Mouse (Mus musculus): ENCODE data around the gene Ttc22.

DNA sequence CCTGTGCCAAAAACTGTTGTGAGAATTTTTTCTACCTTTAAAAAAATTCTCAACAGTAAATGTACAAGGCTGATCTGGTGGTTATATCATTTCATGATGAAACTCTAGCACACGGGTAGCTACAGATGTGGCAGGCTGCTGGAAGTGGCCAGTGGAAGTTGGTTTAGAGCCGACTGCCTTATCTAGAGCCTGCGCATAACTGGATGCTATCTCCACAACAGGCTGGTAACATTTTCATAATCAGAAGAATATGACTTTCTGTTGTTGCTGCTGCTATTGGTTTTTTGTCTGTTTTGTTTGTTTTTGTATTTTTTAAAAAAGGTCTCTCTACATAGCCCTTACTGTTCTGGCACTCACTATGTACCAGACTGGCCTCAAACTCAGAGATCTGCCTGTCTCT lies 30.3 kb downstream of the Ttc22 start:
- TF ChIP-seq CTCF (IDR thresholded peaks at IDR 0.05; ENCODE audit: borderline replicate concordance, insufficient read depth, low read depth, low read length) = no peak
- no peak for TF ChIP-seq POLR2A (IDR thresholded peaks at IDR 0.05; ENCODE audit: borderline replicate concordance, insufficient read depth, low read length)
